Mouse (Mus musculus) bone marrow macrophage, adult 2 months (primary cell): ENCODE measurements around the gene Hes5.

Experiments used
- CTCF ChIP-seq: IDR thresholded peaks from 2 replicates; pipeline ENCODE4 v1.5.1; 2012; ENCODE audit warnings: low read depth, mild to moderate bottlenecking, low read length, moderate library complexity
- POLR2A ChIP-seq: IDR thresholded peaks from 2 replicates; pipeline ENCODE4 v1.6.1; 2012; ENCODE audit warnings: mild to moderate bottlenecking, low read depth, low read length, borderline replicate concordance

- no peak for TF ChIP-seq CTCF
- TF ChIP-seq POLR2A = no peak
These were observed 2.6 kb downstream of the Hes5 start for GRCm38 (mm10) chr4:154963190-154963836.
